Mouse (Mus musculus): ENCODE data around the gene Edaradd. TPM values are rescaled to one million over a fixed set of nuclear protein-coding genes. Genes with fewer than 3 reads are reported as not detected.
"Not testable (repeated sequence)": the region's sequence is repeated elsewhere in the genome, so short reads cannot be mapped to it uniquely, and the experiment has no call there.

The Edaradd gene
- polyA plus RNA-seq, 1 experiment from 2014 or later, result 3.2 TPM

GRCm38 (mm10) chr13:12476886-12477285 is 43.4 kb downstream of the Edaradd start:
- 91% methylated on average over 4 of the region's 4 CpGs for WGBS

GRCm38 (mm10) chr13:12475239-12475638 is 45.0 kb downstream of the Edaradd start:
- 88% methylated on average over 6 of the region's 6 CpGs for WGBS
- no peak for ATAC-seq (ENCODE audit: low read depth)
- H3K27ac ChIP-seq (replicated peaks; ENCODE audit: low read depth, low read length), result no peak overlapping the region

More at GRCm38 (mm10) chr13:12476886-12477285, 43.4 kb downstream of the Edaradd start:
- Histone ChIP-seq H3K36me3 (ENCODE audit: control insufficient read depth, insufficient read depth, low read length) (no peaks in the 10 kb centered on the region), H3K9ac (ENCODE audit: low read depth, low read length) (no peak overlapping the region), H3K9me3 (ENCODE audit: control insufficient read depth, low read length) (no peaks in the 10 kb centered on the region), H3K27ac (replicated peaks; ENCODE audit: low read depth, low read length) (no peak overlapping the region), H3K4me3 (ENCODE audit: low read depth, low read length) (no peak overlapping the region), H3K4me2 (ENCODE audit: low read depth, low read length) (no peak overlapping the region), H3K4me1 (ENCODE audit: control insufficient read depth, insufficient read depth, low read length) (no peaks in the 10 kb centered on the region), H3K27me3 (replicated peaks; ENCODE audit: control insufficient read depth, insufficient read depth, low read length) (no peaks in the 10 kb centered on the region)
- ATAC-seq (ENCODE audit: low read depth) (no peak), DNase-seq (ENCODE audit: low spot score) (no peak)

GRCm38 (mm10) chr13:12473724-12474378 is 46.4 kb downstream of the Edaradd start:
- no peak overlapping the region for H3K4me2 ChIP-seq (ENCODE audit: low read depth, low read length)
- ATAC-seq (ENCODE audit: low read depth), result peak; percentile 75
- no peaks in the 10 kb centered on the region for H3K36me3 ChIP-seq (ENCODE audit: control insufficient read depth, insufficient read depth, low read length)
- peak; percentile 77 for DNase-seq (ENCODE audit: low spot score)
- 34% methylated on average over 8 of the region's 8 CpGs for WGBS
- no peaks in the 10 kb centered on the region for H3K9me3 ChIP-seq (ENCODE audit: control insufficient read depth, low read length)
- H3K4me1 ChIP-seq (ENCODE audit: control insufficient read depth, insufficient read depth, low read length), result no peaks in the 10 kb centered on the region
- H3K27ac ChIP-seq (replicated peaks; ENCODE audit: low read depth, low read length), result no peak overlapping the region
- no peaks in the 10 kb centered on the region for H3K27me3 ChIP-seq (replicated peaks; ENCODE audit: control insufficient read depth, insufficient read depth, low read length)
- no peak overlapping the region for H3K4me3 ChIP-seq (ENCODE audit: low read depth, low read length)
- no peak overlapping the region for H3K9ac ChIP-seq (ENCODE audit: low read depth, low read length)

More at GRCm38 (mm10) chr13:12475239-12475638, 45.0 kb downstream of the Edaradd start:
- Histone ChIP-seq H3K9me3 (ENCODE audit: control insufficient read depth, low read length) (no peaks in the 10 kb centered on the region), H3K4me1 (ENCODE audit: control insufficient read depth, insufficient read depth, low read length) (no peaks in the 10 kb centered on the region), H3K9ac (ENCODE audit: low read depth, low read length) (no peak overlapping the region), H3K36me3 (ENCODE audit: control insufficient read depth, insufficient read depth, low read length) (no peaks in the 10 kb centered on the region), H3K4me3 (ENCODE audit: low read depth, low read length) (no peak overlapping the region), H3K27me3 (replicated peaks; ENCODE audit: control insufficient read depth, insufficient read depth, low read length) (no peaks in the 10 kb centered on the region), H3K4me2 (ENCODE audit: low read depth, low read length) (no peak overlapping the region)
- no peak for DNase-seq (ENCODE audit: low spot score)

GRCm38 (mm10) chr13:12468488-12468887 is 51.8 kb downstream of the Edaradd start:
- no peaks in the 10 kb centered on the region for H3K27me3 ChIP-seq (replicated peaks; ENCODE audit: control insufficient read depth, insufficient read depth, low read length)
- 86% methylated on average over 1 of the region's 1 CpGs for WGBS
- ATAC-seq (ENCODE audit: low read depth), result no peak
- no peak overlapping the region for H3K4me2 ChIP-seq (ENCODE audit: low read depth, low read length)
- H3K27ac ChIP-seq (replicated peaks; ENCODE audit: low read depth, low read length), result no peak overlapping the region
- no peak for DNase-seq (ENCODE audit: low spot score)
- no peaks in the 10 kb centered on the region for H3K4me1 ChIP-seq (ENCODE audit: control insufficient read depth, insufficient read depth, low read length)
- H3K9me3 ChIP-seq (ENCODE audit: control insufficient read depth, low read length), result no peaks in the 10 kb centered on the region
- no peak overlapping the region for H3K4me3 ChIP-seq (ENCODE audit: low read depth, low read length)
- no peaks in the 10 kb centered on the region for H3K36me3 ChIP-seq (ENCODE audit: control insufficient read depth, insufficient read depth, low read length)
- H3K9ac ChIP-seq (ENCODE audit: low read depth, low read length), result no peak overlapping the region

- Histone ChIP-seq H3K27me3 (replicated peaks; ENCODE audit: control insufficient read depth, insufficient read depth, low read length) (no peaks in the 10 kb centered on the region), H3K36me3 (ENCODE audit: control insufficient read depth, insufficient read depth, low read length) (no peaks in the 10 kb centered on the region), H3K9me3 (ENCODE audit: control insufficient read depth, low read length) (no peaks in the 10 kb centered on the region), H3K9ac (ENCODE audit: low read depth, low read length) (no peak within 1 kb of the TSS), H3K4me2 (ENCODE audit: low read depth, low read length) (no peak within 1 kb of the TSS), H3K4me3 (ENCODE audit: low read depth, low read length) (no peak within 1 kb of the TSS), H3K27ac (replicated peaks; ENCODE audit: low read depth, low read length) (no peak within 1 kb of the TSS), H3K4me1 (ENCODE audit: control insufficient read depth, insufficient read depth, low read length) (no peaks in the 10 kb centered on the region)
- WGBS, result 78% methylated on average over 1 of the region's 1 CpGs
- DNase-seq (ENCODE audit: low spot score) (no peak), ATAC-seq (ENCODE audit: low read depth) (no peak)
These were observed 55.4 kb downstream of the Edaradd start, which contains the start of gene Lgals8 for GRCm38 (mm10) chr13:12464844-12465243. Gene Lgals8 (minus strand): TSS chr13:12464944.

- not testable (repeated sequence) for H3K36me3 ChIP-seq (ENCODE audit: control insufficient read depth, insufficient read depth, low read length); H3K9me3 ChIP-seq (ENCODE audit: control insufficient read depth, low read length); DNase-seq (ENCODE audit: low spot score); H3K27ac ChIP-seq (replicated peaks; ENCODE audit: low read depth, low read length); H3K4me1 ChIP-seq (ENCODE audit: control insufficient read depth, insufficient read depth, low read length); ATAC-seq (ENCODE audit: low read depth); H3K4me2 ChIP-seq (ENCODE audit: low read depth, low read length); H3K9ac ChIP-seq (ENCODE audit: low read depth, low read length); H3K4me3 ChIP-seq (ENCODE audit: low read depth, low read length); H3K27me3 ChIP-seq (replicated peaks; ENCODE audit: control insufficient read depth, insufficient read depth, low read length)
- WGBS, result 77% methylated on average over 6 of the region's 6 CpGs
These were observed 56.1 kb downstream of the Edaradd start for GRCm38 (mm10) chr13:12464159-12464558.

GRCm38 (mm10) chr13:12462623-12463022 is 57.6 kb downstream of the Edaradd start:
- no peak overlapping the region for H3K27ac ChIP-seq (replicated peaks; ENCODE audit: low read depth, low read length)
- H3K36me3 ChIP-seq (ENCODE audit: control insufficient read depth, insufficient read depth, low read length), result no peaks in the 10 kb centered on the region
- WGBS, result 76% methylated on average over 4 of the region's 4 CpGs
- no peak overlapping the region for H3K9ac ChIP-seq (ENCODE audit: low read depth, low read length)
- H3K4me3 ChIP-seq (ENCODE audit: low read depth, low read length), result no peak overlapping the region
- no peaks in the 10 kb centered on the region for H3K27me3 ChIP-seq (replicated peaks; ENCODE audit: control insufficient read depth, insufficient read depth, low read length)
- H3K4me2 ChIP-seq (ENCODE audit: low read depth, low read length), result no peak overlapping the region
- no peak for ATAC-seq (ENCODE audit: low read depth)
- H3K9me3 ChIP-seq (ENCODE audit: control insufficient read depth, low read length), result no peaks in the 10 kb centered on the region
- no peak for DNase-seq (ENCODE audit: low spot score)
- no peaks in the 10 kb centered on the region for H3K4me1 ChIP-seq (ENCODE audit: control insufficient read depth, insufficient read depth, low read length)

- ATAC-seq (ENCODE audit: low read depth) (peak; percentile 27), DNase-seq (ENCODE audit: low spot score) (peak; percentile 26)
- Histone ChIP-seq H3K4me3 (ENCODE audit: low read depth, low read length) (peak overlapping the region; percentile 78), H3K9me3 (ENCODE audit: control insufficient read depth, low read length) (no peaks in the 10 kb centered on the region), H3K36me3 (ENCODE audit: control insufficient read depth, insufficient read depth, low read length) (no peaks in the 10 kb centered on the region), H3K9ac (ENCODE audit: low read depth, low read length) (peak overlapping the region; percentile 85), H3K4me1 (ENCODE audit: control insufficient read depth, insufficient read depth, low read length) (no peaks in the 10 kb centered on the region), H3K4me2 (ENCODE audit: low read depth, low read length) (peak overlapping the region; percentile 88), H3K27me3 (replicated peaks; ENCODE audit: control insufficient read depth, insufficient read depth, low read length) (no peaks in the 10 kb centered on the region), H3K27ac (replicated peaks; ENCODE audit: low read depth, low read length) (peak overlapping the region; percentile 59; the same call in 1 of the 2 replicates)
- 2% methylated on average over 7 of the region's 7 CpGs for WGBS
These were observed 58.5 kb downstream of the Edaradd start for GRCm38 (mm10) chr13:12461730-12462119.
